Mouse (Mus musculus) liver, postnatal 0 days (tissue): Measurements from ENCODE around the gene Rps15. TPM values are rescaled to one million over a fixed set of nuclear protein-coding genes. Genes with fewer than 3 reads are reported as not detected.

Experiments used
- ATAC-seq: fragments of 200-750 bp; cut with Nextera tagmentation; 2 replicates; pipeline ENCODE4 v1.8.0; 2017; ENCODE audit warnings: mild to moderate bottlenecking, moderate library complexity
- DNase-seq: peaks from one replicate; pipeline ENCODE4 v3.0.0-alpha.2; 2016
- H3K27ac ChIP-seq: fragments of 300-500 bp; sonication (generic); 2 replicates; pipeline ENCODE4 v1.5.1; 2014; ENCODE audit warnings: antibody characterized with exemption, moderate library complexity, mild to moderate bottlenecking, low read depth
- H3K27me3 ChIP-seq: fragments of 300-500 bp; sonication (generic); 2 replicates; pipeline ENCODE4 v1.6.1; 2014; ENCODE audit warnings: low read length, control low read depth, mixed read lengths; ENCODE audit not compliant: insufficient read depth
- H3K36me3 ChIP-seq: fragments of 300-500 bp; sonication (generic); replicated peaks from 2 replicates; pipeline ENCODE4 v1.6.1; 2014; ENCODE audit warnings: mild to moderate bottlenecking, control low read depth, low read length, moderate library complexity, mixed read lengths; ENCODE audit not compliant: insufficient read depth
- H3K4me1 ChIP-seq: fragments of 300-500 bp; sonication (generic); 2 replicates; pipeline ENCODE4 v1.6.1; 2014; ENCODE audit warnings: antibody characterized with exemption, mild to moderate bottlenecking, control low read depth; ENCODE audit not compliant: insufficient read depth
- H3K4me2 ChIP-seq: fragments of 300-500 bp; sonication (generic); 2 replicates; pipeline ENCODE4 v1.6.1; 2014; ENCODE audit warnings: low read depth, mild to moderate bottlenecking, low read length, moderate library complexity, mixed read lengths
- H3K4me3 ChIP-seq: fragments of 300-500 bp; sonication (generic); 2 replicates; pipeline ENCODE4 v1.5.1; 2014; ENCODE audit warnings: low read depth, low read length
- H3K9ac ChIP-seq: fragments of 300-500 bp; sonication (generic); replicated peaks from 2 replicates; pipeline ENCODE4 v1.6.1; 2014; ENCODE audit warnings: mild to moderate bottlenecking, moderate library complexity
- H3K9me3 ChIP-seq: fragments of 300-500 bp; sonication (generic); 2 replicates; pipeline ENCODE4 v1.6.1; 2016; ENCODE audit warnings: mild to moderate bottlenecking, control low read depth, low read length, mixed read lengths
- CTCF ChIP-seq: sonication (generic); IDR thresholded peaks from 2 replicates; pipeline ENCODE4 v1.5.1; 2016; ENCODE audit warnings: antibody characterized with exemption, low read depth
- EP300 ChIP-seq: IDR thresholded peaks from 2 replicates; pipeline ENCODE4 v1.6.1; 2016; ENCODE audit warnings: antibody characterized with exemption, low read depth, mild to moderate bottlenecking
- WGBS: fragments of 180-500 bp; shearing (Covaris S2); extraction: QIAGEN DNeasy Blood & Tissue Kit; methylation state at CpG from one replicate; pipeline ENCODE4 v1.1.7; 2014; ENCODE audit not compliant: insufficient replicate concordance; 5-methylcytosine and 5-hydroxymethylcytosine counted together
- polyA plus RNA-seq: library from polyadenylated mRNA; unstranded; fragments of >200 nt; fragmentation: Nextera tagmentation; extraction: Ambion mirVana; gene quantifications from 2 replicates; pipeline ENCODE4 v1.2.1, GENCODE M21; 2015

Gene Rps15
- polyA plus RNA-seq, 1 experiment from 2014 or later = 466 TPM

- Histone ChIP-seq H3K27ac (no peak overlapping the region), H3K9me3 (no peaks in the 10 kb centered on the region), H3K4me3 (peak overlapping the region; percentile 12; the same call in 1 of the 2 replicates), H3K4me2 (peak overlapping the region; percentile 39), H3K36me3 (no peaks in the 10 kb centered on the region), H3K4me1 (peaks cover 10% of the 10 kb centered on the region; the same call in 1 of the 2 replicates), H3K27me3 (peaks cover 56% of the 10 kb centered on the region), H3K9ac (no peak overlapping the region; the same call in 1 of the 2 replicates)
- no peak for TF ChIP-seq EP300
- TF ChIP-seq CTCF = no peak
- DNase-seq = no peak
- 10% methylated on average over 12 of the region's 12 CpGs for WGBS
- ATAC-seq = peak; percentile 11; the same call in 1 of the 2 replicates
Observed at GRCm38 (mm10) chr10:80304458-80304857, 12.2 kb downstream of the Rps15 start.

DNA sequence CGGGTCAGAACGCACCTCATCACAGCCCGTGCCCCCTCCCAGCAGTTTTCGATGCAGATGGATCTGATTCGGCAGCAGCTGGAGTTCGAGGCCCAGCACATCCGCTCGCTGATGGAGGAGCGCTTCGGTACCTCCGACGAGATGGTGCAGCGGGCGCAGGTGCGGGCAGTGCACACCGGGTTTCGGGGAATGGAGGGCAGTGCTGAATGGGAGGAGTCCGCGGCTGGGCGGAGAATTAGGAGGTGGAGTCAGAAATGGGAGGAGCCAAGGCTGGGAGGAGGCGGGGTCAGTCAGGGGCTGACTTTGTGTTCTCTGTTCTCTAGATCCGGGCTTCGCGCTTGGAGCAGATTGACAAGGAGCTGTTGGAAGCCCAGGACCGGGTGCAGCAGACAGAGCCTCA is 12.6 kb downstream of the Rps15 start:
- DNase-seq = peak; percentile 81
- WGBS = 6% methylated on average over 25 of the region's 25 CpGs
- Histone ChIP-seq H3K9ac (no peak overlapping the region; the same call in 1 of the 2 replicates), H3K9me3 (no peaks in the 10 kb centered on the region), H3K4me1 (peaks cover 10% of the 10 kb centered on the region; the same call in 1 of the 2 replicates), H3K36me3 (no peaks in the 10 kb centered on the region), H3K27ac (no peak overlapping the region), H3K27me3 (peaks cover 52% of the 10 kb centered on the region), H3K4me2 (peak overlapping the region; percentile 39), H3K4me3 (peak overlapping the region; percentile 12; the same call in 1 of the 2 replicates)
- no peak for TF ChIP-seq CTCF
- TF ChIP-seq EP300 = no peak
- ATAC-seq = peak; percentile 54

GRCm38 (mm10) chr10:80311560-80311959 is 19.3 kb downstream of the Rps15 start:
- Histone ChIP-seq H3K27me3 (peaks cover 63% of the 10 kb centered on the region), H3K36me3 (no peaks in the 10 kb centered on the region), H3K4me1 (peaks cover 7% of the 10 kb centered on the region), H3K4me2 (no peak overlapping the region), H3K4me3 (no peak overlapping the region), H3K9ac (no peak overlapping the region), H3K27ac (no peak overlapping the region), H3K9me3 (no peaks in the 10 kb centered on the region)
- no peak for DNase-seq
- no peak for ATAC-seq
- TF ChIP-seq EP300 = no peak
- 67% methylated on average over 16 of the region's 16 CpGs for WGBS

- TF ChIP-seq CTCF = no peak
- TF ChIP-seq EP300 = no peak
- no peak overlapping the region for H3K4me3 ChIP-seq
- no peaks in the 10 kb centered on the region for H3K9me3 ChIP-seq
- peaks cover 18% of the 10 kb centered on the region for H3K4me1 ChIP-seq
- DNase-seq (no peak), ATAC-seq (no peak)
- no peak overlapping the region for H3K4me2 ChIP-seq
- WGBS = 62% methylated on average over 54 of the region's 54 CpGs
- no peak overlapping the region for H3K9ac ChIP-seq
- H3K36me3 ChIP-seq = peaks cover 4% of the 10 kb centered on the region; the same call in 1 of the 2 replicates
- peaks cover 61% of the 10 kb centered on the region for H3K27me3 ChIP-seq
- no peak overlapping the region for H3K27ac ChIP-seq
Observed at GRCm38 (mm10) chr10:80312586-80313504, 20.6 kb downstream of the Rps15 start.

- DNase-seq = no peak
- WGBS = 21% methylated on average over 18 of the region's 20 CpGs
- TF ChIP-seq EP300 = no peak
Observed at GRCm38 (mm10) chr10:80313627-80314201, 21.5 kb downstream of the Rps15 start.

GRCm38 (mm10) chr10:80314494-80315001 is 22.3 kb downstream of the Rps15 start:
- ATAC-seq = no peak
- peaks cover 61% of the 10 kb centered on the region for H3K27me3 ChIP-seq
- H3K4me3 ChIP-seq = no peak overlapping the region
- no peak overlapping the region for H3K27ac ChIP-seq
- no peak for DNase-seq
- TF ChIP-seq EP300 = no peak
- TF ChIP-seq CTCF = no peak
- 52% methylated on average over 16 of the region's 16 CpGs for WGBS
- H3K36me3 ChIP-seq = peaks cover 17% of the 10 kb centered on the region
- H3K9ac ChIP-seq = no peak overlapping the region
- no peaks in the 10 kb centered on the region for H3K9me3 ChIP-seq
- no peak overlapping the region for H3K4me2 ChIP-seq
- H3K4me1 ChIP-seq = peaks cover 24% of the 10 kb centered on the region

More at GRCm38 (mm10) chr10:80313627-80314201, 21.5 kb downstream of the Rps15 start:
- Histone ChIP-seq H3K9me3 (no peaks in the 10 kb centered on the region), H3K27me3 (peaks cover 61% of the 10 kb centered on the region), H3K4me2 (peak overlapping the region; percentile 13; the same call in 1 of the 2 replicates), H3K4me1 (peaks cover 18% of the 10 kb centered on the region), H3K27ac (no peak overlapping the region), H3K36me3 (peaks cover 12% of the 10 kb centered on the region), H3K9ac (no peak overlapping the region), H3K4me3 (no peak overlapping the region)
- no peak for ATAC-seq
